Mouse (Mus musculus) heart, adult 2 months (tissue): ENCODE measurements at regions not wholly inside any gene's neighbourhood (a gene's known extent, or its start where the extent isn't known, plus 50 kb on each side); places are given as distances from the start of the nearest gene placed in this dataset.

Source experiments
- CTCF ChIP-seq: fragments of 200-600 bp; IDR thresholded peaks from 2 replicates; pipeline ENCODE4 v1.8.1; 2022; ENCODE audit warnings: antibody characterized with exemption, mild to moderate bottlenecking, moderate library complexity
- EP300 ChIP-seq: fragments of 200-500 bp; IDR thresholded peaks from 2 replicates; pipeline ENCODE4 v1.6.1; 2011; ENCODE audit warnings: low read depth, low read length, control low read depth; ENCODE audit not compliant: insufficient read depth
- POLR2A ChIP-seq: fragments of 200-500 bp; IDR thresholded peaks from 2 replicates; pipeline ENCODE4 v1.6.1; 2011; ENCODE audit warnings: mild to moderate bottlenecking, low read depth, low read length, control low read depth; ENCODE audit not compliant: insufficient read depth

DNA sequence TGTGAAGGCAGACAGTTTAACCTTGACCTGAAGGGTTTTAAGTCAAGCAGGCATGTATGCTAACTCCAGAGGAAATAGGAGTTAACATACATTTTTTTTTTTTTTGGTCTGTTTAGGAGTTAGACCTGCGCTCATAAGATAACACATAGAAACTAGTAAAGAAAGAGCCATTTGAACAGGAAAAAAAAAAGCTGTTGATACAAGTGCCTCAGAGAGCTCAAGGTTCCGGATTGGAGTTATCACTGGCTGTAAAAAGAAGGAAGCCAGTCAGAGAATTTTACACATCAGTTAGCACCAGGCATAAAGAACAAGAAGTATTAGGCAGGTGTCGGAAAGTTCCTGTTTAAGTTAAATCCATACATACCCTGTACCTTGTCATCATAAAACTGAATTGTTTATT lies 156.2 kb upstream of the Egflam start:
- TF ChIP-seq POLR2A, result no peak
- no peak for TF ChIP-seq EP300
- TF ChIP-seq CTCF, result no peak
